Comparison of ENCODE assay signal across 11 mouse cellular contexts in genomic region chr19:24371763-24372640, GRCm38 (mm10).
DNase-seq lines count a peak whose midpoint lies in the region; ATAC-seq lines count a peak whose summit lies in the region.
"Had no signal": no experiment of that assay in that cellular context is flagged by ENCODE, and none has a peak within 500 bp of the region (broad histone marks: within the 10 kb centered on the region; RNA-seq: fewer than 3 reads in every experiment).

No protein-coding gene starts in this region.

- H3K4me1 ChIP-seq in kidney, embryonic 16.5 days (ENCODE audit: insufficient read depth, low read length): 0 out of 2 replicates have a peak, but pooled peaks cover 7% of the 10 kb centered on the region
- H3K4me1 ChIP-seq in midbrain, embryonic 16.5 days (ENCODE audit: control insufficient read depth, insufficient read depth, low read length): peaks cover 13% of the 10 kb centered on the region
- H3K4me1 ChIP-seq: limb, embryonic 12.5 days had no signal

- H3K4me3 ChIP-seq in kidney, embryonic 16.5 days (ENCODE audit: low read length): no peak overlapping the region; the same call in 1 of the 2 replicates
- H3K4me3 ChIP-seq in midbrain, embryonic 16.5 days (ENCODE audit: low read depth, low read length): peak overlapping the region; percentile 2; the same call in 1 of the 2 replicates
- H3K4me3 ChIP-seq: heart, embryonic 13.5 days; limb, embryonic 12.5 days had no signal

- WGBS in kidney, embryonic 16.5 days: 45% methylated on average over 19 of the region's 19 CpGs
- WGBS in midbrain, embryonic 16.5 days: 26% methylated on average over 19 of the region's 19 CpGs

- no peak for DNase-seq in kidney, postnatal 25 days
- peak; percentile 24 for DNase-seq in embryo, embryonic 11 days
- DNase-seq in gastrocnemius, postnatal 14 days: peak; percentile 20
- no peak for DNase-seq in yolk sac, embryonic 10.5 days (ENCODE audit: low spot score)
- DNase-seq in lung, postnatal 4 days: no peak
- no peak for DNase-seq in spleen, adult 18-20 months
- DNase-seq: cerebellum, adult 8-10 months had no signal

- peak overlapping the region; percentile 43 for H3K27ac ChIP-seq in kidney, embryonic 16.5 days (ENCODE audit: low read length)
- peak overlapping the region; percentile 33 for H3K27ac ChIP-seq in midbrain, embryonic 16.5 days (ENCODE audit: low read length)
- H3K27ac ChIP-seq: heart, embryonic 13.5 days; limb, embryonic 12.5 days had no signal

- no peaks in the 10 kb centered on the region for H3K9me3 ChIP-seq in kidney, embryonic 16.5 days (ENCODE audit: low read length)
- no peaks in the 10 kb centered on the region for H3K9me3 ChIP-seq in midbrain, embryonic 16.5 days (replicated peaks; ENCODE audit: control insufficient read depth, low read length, poor library complexity, severe bottlenecking)
- H3K9me3 ChIP-seq: heart, embryonic 13.5 days; limb, embryonic 12.5 days had no signal

- peak overlapping the region; percentile 42 for H3K4me2 ChIP-seq in kidney, embryonic 16.5 days (replicated peaks; ENCODE audit: low read depth, low read length)
- peak overlapping the region; percentile 25 for H3K4me2 ChIP-seq in midbrain, embryonic 16.5 days (ENCODE audit: low read length)
- H3K4me2 ChIP-seq: heart, embryonic 13.5 days; limb, embryonic 12.5 days had no signal

- H3K27me3 ChIP-seq in kidney, embryonic 16.5 days (ENCODE audit: insufficient read depth, low read length): no peaks in the 10 kb centered on the region
- H3K27me3 ChIP-seq in midbrain, embryonic 16.5 days (ENCODE audit: control insufficient read depth, insufficient read depth, low read depth, low read length): no peaks in the 10 kb centered on the region
- H3K27me3 ChIP-seq: heart, embryonic 13.5 days; limb, embryonic 12.5 days had no signal

- H3K36me3 ChIP-seq in kidney, embryonic 16.5 days (ENCODE audit: insufficient read depth, low read length): no peaks in the 10 kb centered on the region
- no peaks in the 10 kb centered on the region for H3K36me3 ChIP-seq in midbrain, embryonic 16.5 days (ENCODE audit: control insufficient read depth, insufficient read depth, low read length)
- H3K36me3 ChIP-seq: heart, embryonic 13.5 days; limb, embryonic 12.5 days had no signal

- ATAC-seq in kidney, embryonic 16.5 days (ENCODE audit: low FRiP score, low TSS enrichment): peak; percentile 89
- peak; percentile 61 for ATAC-seq in midbrain, embryonic 16.5 days

- intact Hi-C loops in gastrocnemius, postnatal 14 days (cut with DNase I; ENCODE audit: low total_unique reads): no loop called here

- no peak overlapping the region for H3K9ac ChIP-seq in kidney, embryonic 16.5 days (replicated peaks; ENCODE audit: low read length)
- no peak overlapping the region for H3K9ac ChIP-seq in midbrain, embryonic 16.5 days (ENCODE audit: low read depth, low read length)
- H3K9ac ChIP-seq: heart, embryonic 13.5 days; limb, embryonic 12.5 days had no signal

Comparison
In these comparisons a context has a peak if more than half of its experiments do, and no peak if none do; other contexts are left out.
1. DNase-seq: peak in embryo, embryonic 11 days (single experiment) and gastrocnemius, postnatal 14 days (single experiment); none in kidney, postnatal 25 days (0 of 2), yolk sac, embryonic 10.5 days (single experiment), lung, postnatal 4 days (0 of 2) and spleen, adult 18-20 months (0 of 2).